Mouse (Mus musculus): ENCODE data around the gene Zfp541. TPM values are rescaled to one million over a fixed set of nuclear protein-coding genes. Genes with fewer than 3 reads are reported as not detected.

Zfp541 gene
- polyA plus RNA-seq, 1 experiment: not detected

DNA sequence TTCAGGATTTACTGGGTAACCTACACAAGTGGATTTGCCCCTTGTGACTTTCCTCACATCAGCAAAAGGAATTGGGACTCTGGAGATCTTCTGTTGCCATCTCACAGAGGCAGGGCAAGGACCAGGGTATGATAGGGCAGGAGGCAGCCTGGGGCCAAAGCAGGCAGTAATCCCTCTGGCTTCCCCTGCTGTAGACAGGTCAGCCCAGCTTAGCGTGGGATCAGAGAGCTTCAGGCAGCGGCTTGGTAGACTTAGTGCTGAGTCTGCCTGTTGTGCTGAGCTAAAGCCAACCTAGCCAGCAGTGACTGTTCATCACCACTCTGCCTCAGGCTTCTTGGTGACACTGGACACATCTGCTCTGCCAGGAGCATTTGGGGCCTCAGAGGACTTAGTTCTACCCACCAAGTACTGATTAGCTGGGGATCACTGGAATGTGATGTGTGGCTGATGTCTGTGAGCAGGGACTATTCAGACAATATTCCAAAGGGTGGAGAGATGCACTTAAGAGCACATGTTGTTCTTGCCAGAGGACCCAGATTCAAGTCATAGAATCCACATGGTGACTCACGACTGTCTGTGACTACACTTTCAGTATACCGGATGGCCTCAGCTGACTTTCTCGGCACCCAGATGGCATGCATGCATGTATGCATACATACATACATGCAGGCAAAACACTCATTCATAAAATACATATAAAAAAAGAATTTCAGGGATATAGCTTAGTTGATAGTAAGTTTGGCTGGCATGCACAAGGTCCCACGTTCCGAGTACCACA, 43.2 kb downstream of the Zfp541 start:
- TF ChIP-seq CTCF (IDR thresholded peaks at IDR 0.05; ENCODE audit: low read depth, low read length): no peak
- TF ChIP-seq POLR2A (IDR thresholded peaks at IDR 0.05; ENCODE audit: insufficient read depth, low read length): no peak
- TF ChIP-seq EP300 (IDR thresholded peaks at IDR 0.05; ENCODE audit: insufficient read depth, low read depth, low read length): no peak
- H3K27ac ChIP-seq (ENCODE audit: insufficient read depth, low read length): no peak overlapping the region
- H3K9ac ChIP-seq (ENCODE audit: low read depth, poor library complexity, severe bottlenecking): no peak overlapping the region
- no peaks in the 10 kb centered on the region for H3K9me3 ChIP-seq (replicated peaks; ENCODE audit: control insufficient read depth, insufficient read depth, low read length, poor library complexity, severe bottlenecking)
- no peak overlapping the region for H3K4me3 ChIP-seq (ENCODE audit: low read depth, low read length)
- no peaks in the 10 kb centered on the region for H3K27me3 ChIP-seq (ENCODE audit: control insufficient read depth, insufficient read depth, low read length, poor library complexity, severe bottlenecking)
- H3K4me1 ChIP-seq (ENCODE audit: control insufficient read depth, insufficient read depth, low read length): peaks cover 2% of the 10 kb centered on the region
- peaks cover 14% of the 10 kb centered on the region; the same call in 1 of the 2 replicates for H3K36me3 ChIP-seq (ENCODE audit: control insufficient read depth, insufficient read depth, low read length, poor library complexity, severe bottlenecking)

DNA sequence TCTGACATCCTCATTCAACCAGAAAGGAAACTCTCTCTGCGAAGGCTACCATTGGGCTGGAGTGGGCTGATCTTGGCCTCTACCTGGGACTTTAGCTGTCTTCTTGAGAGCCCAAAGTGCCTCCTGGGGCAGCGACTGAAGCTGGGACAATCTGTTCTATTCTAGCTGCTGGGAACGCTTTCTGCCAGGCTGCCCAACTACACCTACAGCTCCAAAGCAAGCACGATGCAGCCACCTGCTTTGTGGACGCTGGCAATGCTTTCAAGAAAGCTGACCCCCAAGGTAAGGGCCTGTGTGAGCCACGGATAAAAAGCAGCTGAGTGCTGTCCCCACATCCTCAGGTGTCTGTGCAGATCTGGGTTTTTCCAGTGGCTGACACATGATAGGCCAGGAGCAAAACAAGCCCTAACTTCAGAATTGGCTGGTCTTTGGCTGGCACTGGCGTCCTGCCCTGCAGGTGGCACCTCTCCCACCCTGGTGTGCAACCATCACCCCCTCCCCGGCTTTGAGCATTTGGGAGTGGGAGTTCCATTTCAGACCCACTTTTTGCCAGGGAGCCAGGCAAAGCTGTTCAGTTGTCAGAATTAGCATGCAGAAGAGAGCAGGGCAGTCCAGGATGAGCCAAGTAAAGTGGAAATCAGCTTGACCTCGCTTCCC, 47.4 kb downstream of the Zfp541 start:
- Histone ChIP-seq H3K36me3 (ENCODE audit: control insufficient read depth, insufficient read depth, low read length, poor library complexity, severe bottlenecking) (peaks cover 14% of the 10 kb centered on the region), H3K9ac (ENCODE audit: low read depth, poor library complexity, severe bottlenecking) (no peak overlapping the region), H3K27me3 (ENCODE audit: control insufficient read depth, insufficient read depth, low read length, poor library complexity, severe bottlenecking) (no peaks in the 10 kb centered on the region), H3K27ac (ENCODE audit: insufficient read depth, low read length) (no peak overlapping the region), H3K4me1 (ENCODE audit: control insufficient read depth, insufficient read depth, low read length) (no peaks in the 10 kb centered on the region), H3K9me3 (replicated peaks; ENCODE audit: control insufficient read depth, insufficient read depth, low read length, poor library complexity, severe bottlenecking) (no peaks in the 10 kb centered on the region), H3K4me3 (ENCODE audit: low read depth, low read length) (no peak overlapping the region)
- TF ChIP-seq CTCF (IDR thresholded peaks at IDR 0.05; ENCODE audit: low read depth, low read length) (no peak), POLR2A (IDR thresholded peaks at IDR 0.05; ENCODE audit: insufficient read depth, low read length) (no peak), EP300 (IDR thresholded peaks at IDR 0.05; ENCODE audit: insufficient read depth, low read depth, low read length) (no peak)

DNA sequence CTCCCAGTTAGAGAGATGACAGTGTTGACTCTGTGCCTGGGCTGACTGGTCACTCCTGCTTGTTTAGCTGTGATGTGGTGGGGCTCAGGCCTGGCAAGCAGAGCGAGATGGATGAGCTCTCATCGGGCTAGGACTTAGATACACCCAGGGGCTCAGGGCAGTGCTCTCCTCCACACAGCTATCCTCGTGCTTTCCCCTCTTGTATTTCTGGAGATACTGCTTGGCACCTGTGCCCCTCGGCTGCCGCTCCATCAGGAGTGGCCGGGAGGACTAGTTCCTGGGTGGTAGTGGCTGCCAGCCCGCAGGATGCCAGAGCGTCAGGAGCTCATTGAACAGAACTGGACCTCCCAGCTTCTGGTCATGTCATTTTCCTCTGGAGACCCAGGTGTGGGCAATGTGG, 48.5 kb downstream of the Zfp541 start:
- Histone ChIP-seq H3K36me3 (ENCODE audit: control insufficient read depth, insufficient read depth, low read length, poor library complexity, severe bottlenecking) (peaks cover 9% of the 10 kb centered on the region), H3K4me1 (ENCODE audit: control insufficient read depth, insufficient read depth, low read length) (no peaks in the 10 kb centered on the region)

DNA sequence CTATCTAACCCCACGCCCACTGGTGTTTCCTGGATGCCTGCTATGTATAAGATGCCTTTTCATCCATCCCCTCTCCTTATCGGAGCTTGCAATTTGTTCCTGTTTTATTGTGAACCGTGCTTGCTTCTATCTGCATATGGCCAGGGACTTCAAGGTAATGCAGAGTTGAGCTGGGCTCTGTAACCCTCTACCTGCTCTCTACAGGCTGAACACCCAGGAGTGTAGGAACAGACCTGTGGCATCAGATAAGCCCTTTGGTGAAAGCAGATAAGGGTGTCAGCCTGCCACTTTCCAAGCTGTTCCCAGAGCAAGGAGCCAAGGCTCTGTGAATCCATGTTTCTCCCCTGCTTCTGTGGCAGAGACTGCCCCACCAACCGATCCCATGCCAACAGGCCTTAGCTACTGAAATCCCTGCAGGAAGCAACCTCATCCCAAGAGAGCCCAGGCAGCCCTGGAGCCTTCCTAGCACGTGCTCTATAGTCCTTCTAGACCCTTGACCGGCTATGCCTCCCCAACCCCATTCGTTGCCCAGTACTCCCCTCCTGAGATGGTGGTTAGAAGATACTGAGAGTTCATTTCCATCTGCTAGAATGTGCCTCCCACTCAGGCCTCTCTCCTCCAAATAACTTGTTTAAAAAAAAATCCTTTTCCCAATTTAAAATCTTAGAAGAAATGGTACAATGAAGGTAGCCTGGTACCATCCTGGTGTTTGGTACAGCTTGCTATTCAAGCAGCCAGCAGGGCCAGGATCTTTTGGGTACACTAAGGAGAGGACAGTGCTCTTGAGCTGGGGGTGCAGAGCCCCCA, 49.9 kb downstream of the Zfp541 start:
- Histone ChIP-seq H3K36me3 (ENCODE audit: control insufficient read depth, insufficient read depth, low read length, poor library complexity, severe bottlenecking) (peaks cover 9% of the 10 kb centered on the region), H3K4me1 (ENCODE audit: control insufficient read depth, insufficient read depth, low read length) (no peaks in the 10 kb centered on the region), H3K4me3 (ENCODE audit: low read depth, low read length) (no peak overlapping the region), H3K27me3 (ENCODE audit: control insufficient read depth, insufficient read depth, low read length, poor library complexity, severe bottlenecking) (no peaks in the 10 kb centered on the region), H3K9ac (ENCODE audit: low read depth, poor library complexity, severe bottlenecking) (no peak overlapping the region), H3K9me3 (replicated peaks; ENCODE audit: control insufficient read depth, insufficient read depth, low read length, poor library complexity, severe bottlenecking) (no peaks in the 10 kb centered on the region), H3K27ac (ENCODE audit: insufficient read depth, low read length) (no peak overlapping the region)
- TF ChIP-seq EP300 (IDR thresholded peaks at IDR 0.05; ENCODE audit: insufficient read depth, low read depth, low read length): no peak
- TF ChIP-seq CTCF (IDR thresholded peaks at IDR 0.05; ENCODE audit: low read depth, low read length): no peak
- TF ChIP-seq POLR2A (IDR thresholded peaks at IDR 0.05; ENCODE audit: insufficient read depth, low read length): no peak

More for the DNA sequence above, 48.5 kb downstream of the Zfp541 start:
- Histone ChIP-seq H3K27me3 (ENCODE audit: control insufficient read depth, insufficient read depth, low read length, poor library complexity, severe bottlenecking) (no peaks in the 10 kb centered on the region), H3K27ac (ENCODE audit: insufficient read depth, low read length) (no peak overlapping the region), H3K9me3 (replicated peaks; ENCODE audit: control insufficient read depth, insufficient read depth, low read length, poor library complexity, severe bottlenecking) (no peaks in the 10 kb centered on the region), H3K4me3 (ENCODE audit: low read depth, low read length) (no peak overlapping the region), H3K9ac (ENCODE audit: low read depth, poor library complexity, severe bottlenecking) (no peak overlapping the region)
- TF ChIP-seq CTCF (IDR thresholded peaks at IDR 0.05; ENCODE audit: low read depth, low read length) (no peak), EP300 (IDR thresholded peaks at IDR 0.05; ENCODE audit: insufficient read depth, low read depth, low read length) (no peak), POLR2A (IDR thresholded peaks at IDR 0.05; ENCODE audit: insufficient read depth, low read length) (no peak)

DNA sequence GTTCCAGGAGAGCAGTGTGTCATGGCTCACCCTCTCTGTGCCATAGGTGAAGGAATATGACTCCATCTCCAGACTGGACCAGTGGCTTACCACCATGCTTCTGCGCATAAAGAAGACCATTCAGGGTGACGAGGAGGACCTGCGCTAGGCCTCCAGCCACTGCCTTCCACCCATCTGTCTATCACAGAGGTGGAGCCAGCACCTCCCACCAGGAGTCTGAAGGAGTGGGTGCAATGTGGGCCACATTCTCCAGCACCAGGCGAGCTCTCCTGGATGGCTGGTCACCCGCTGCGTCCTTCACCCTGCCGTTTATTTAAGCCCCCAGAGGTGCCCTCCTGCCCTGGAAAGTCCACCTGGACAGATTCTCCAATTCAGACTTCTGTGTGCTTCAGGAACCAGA, 54.8 kb downstream of the Zfp541 start:
- Histone ChIP-seq H3K27me3 (ENCODE audit: control insufficient read depth, insufficient read depth, low read length, poor library complexity, severe bottlenecking) (no peaks in the 10 kb centered on the region), H3K9me3 (replicated peaks; ENCODE audit: control insufficient read depth, insufficient read depth, low read length, poor library complexity, severe bottlenecking) (no peaks in the 10 kb centered on the region), H3K4me1 (ENCODE audit: control insufficient read depth, insufficient read depth, low read length) (no peaks in the 10 kb centered on the region), H3K9ac (ENCODE audit: low read depth, poor library complexity, severe bottlenecking) (no peak overlapping the region), H3K4me3 (ENCODE audit: low read depth, low read length) (no peak overlapping the region), H3K27ac (ENCODE audit: insufficient read depth, low read length) (no peak overlapping the region), H3K36me3 (ENCODE audit: control insufficient read depth, insufficient read depth, low read length, poor library complexity, severe bottlenecking) (no peaks in the 10 kb centered on the region; the same call in 1 of the 2 replicates)
- TF ChIP-seq POLR2A (IDR thresholded peaks at IDR 0.05; ENCODE audit: insufficient read depth, low read length): no peak
- TF ChIP-seq EP300 (IDR thresholded peaks at IDR 0.05; ENCODE audit: insufficient read depth, low read depth, low read length): no peak
- TF ChIP-seq CTCF (IDR thresholded peaks at IDR 0.05; ENCODE audit: low read depth, low read length): no peak

Measured in ES-Bruce4 (cell line).